Mouse (Mus musculus) embryonic facial prominence, embryonic 14.5 days (tissue): ENCODE data around the gene Dsel. TPM values are rescaled to one million over a fixed set of nuclear protein-coding genes. Genes with fewer than 3 reads are reported as not detected.

ENCODE experiments used
- ATAC-seq: fragments of 200-750 bp; cut with Nextera tagmentation; 2 replicates; pipeline ENCODE4 v1.8.0; 2017; ENCODE audit warnings: low read depth, moderate number of reproducible peaks, moderate TSS enrichment
- DNase-seq: peaks from one replicate; pipeline ENCODE4 v3.0.0-alpha.2; 2015; ENCODE audit warnings: low spot score
- H3K27ac ChIP-seq: fragments of 300-500 bp; sonication (generic); replicated peaks from 2 replicates; pipeline ENCODE4 v1.5.1; 2014; ENCODE audit warnings: low read depth, mild to moderate bottlenecking, low read length, moderate library complexity
- H3K27me3 ChIP-seq: fragments of 300-500 bp; sonication (generic); replicated peaks from 2 replicates; pipeline ENCODE4 v1.6.1; 2014; ENCODE audit warnings: low read length; ENCODE audit not compliant: control insufficient read depth, insufficient read depth
- H3K36me3 ChIP-seq: fragments of 300-500 bp; sonication (generic); 2 replicates; pipeline ENCODE4 v1.6.1; 2014; ENCODE audit warnings: low read length, mixed read lengths; ENCODE audit not compliant: control insufficient read depth, insufficient read depth
- H3K4me1 ChIP-seq: fragments of 300-500 bp; sonication (generic); 2 replicates; pipeline ENCODE4 v1.6.1; 2014; ENCODE audit warnings: antibody characterized with exemption, low read length; ENCODE audit not compliant: control insufficient read depth, insufficient read depth
- H3K4me2 ChIP-seq: fragments of 300-500 bp; sonication (generic); 2 replicates; pipeline ENCODE4 v1.6.1; 2014; ENCODE audit warnings: low read depth, mild to moderate bottlenecking, low read length, moderate library complexity, mixed read lengths
- H3K4me3 ChIP-seq: fragments of 300-500 bp; sonication (generic); 2 replicates; pipeline ENCODE4 v1.5.1; 2014; ENCODE audit warnings: low read depth, mild to moderate bottlenecking, low read length
- H3K9ac ChIP-seq: fragments of 300-500 bp; sonication (generic); 2 replicates; pipeline ENCODE4 v1.6.1; 2014; ENCODE audit warnings: low read depth, mild to moderate bottlenecking, low read length, moderate library complexity, mixed read lengths
- H3K9me3 ChIP-seq: fragments of 300-500 bp; sonication (generic); 2 replicates; pipeline ENCODE4 v1.6.1; 2016; ENCODE audit warnings: low read length; ENCODE audit not compliant: control insufficient read depth
- WGBS: fragments of 180-500 bp; shearing (Covaris S2); extraction: QIAGEN DNeasy Blood & Tissue Kit; methylation state at CpG from one replicate; pipeline ENCODE4 v1.1.7; 2014; 5-methylcytosine and 5-hydroxymethylcytosine counted together
- polyA plus RNA-seq: library from polyadenylated mRNA; unstranded; fragments of >200 nt; fragmentation: Nextera tagmentation; extraction: Ambion mirVana; gene quantifications from 2 replicates; pipeline ENCODE4 v1.2.1, GENCODE M21; 2014

Gene Dsel
- polyA plus RNA-seq, 1 experiment from 2014 or later = 26.4 TPM

DNA sequence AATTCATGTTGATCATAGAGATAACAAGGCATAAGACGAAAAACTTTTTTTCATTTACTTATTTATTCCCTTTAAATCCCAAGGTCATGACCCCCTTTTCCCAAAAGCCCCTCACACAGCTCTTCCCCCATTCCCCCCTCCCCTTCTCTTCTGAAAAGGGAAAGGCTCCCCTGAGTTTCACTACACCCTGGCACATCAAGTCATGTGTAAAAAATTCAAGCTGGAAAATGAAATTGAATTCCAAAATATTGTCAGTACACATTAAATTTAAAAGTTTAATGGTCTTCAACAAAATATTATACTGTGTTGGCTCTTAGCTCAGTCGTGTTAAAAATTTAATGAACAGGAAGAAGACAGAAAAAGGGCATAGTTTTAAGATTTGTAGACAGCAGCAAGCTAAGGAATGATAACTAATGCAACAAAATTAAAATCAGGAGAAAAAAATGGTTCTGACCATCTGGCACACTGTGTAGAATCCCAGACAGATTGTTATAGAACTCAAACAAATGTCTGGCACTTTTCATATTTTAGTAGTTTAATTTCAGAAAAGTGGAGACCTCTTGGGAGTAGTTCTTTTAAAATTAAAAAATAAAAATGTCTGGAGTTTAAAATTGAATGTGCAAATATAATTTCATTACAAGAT is 31.0 kb downstream of the Dsel start:
- 61% methylated on average over 2 of the region's 2 CpGs for WGBS
- H3K4me3 ChIP-seq = no peak overlapping the region

More for the DNA sequence above, 31.0 kb downstream of the Dsel start:
- Histone ChIP-seq H3K9me3 (no peaks in the 10 kb centered on the region), H3K27ac (no peak overlapping the region), H3K27me3 (no peaks in the 10 kb centered on the region), H3K36me3 (no peaks in the 10 kb centered on the region), H3K4me1 (no peaks in the 10 kb centered on the region), H3K4me2 (no peak overlapping the region), H3K9ac (no peak overlapping the region)
- no peak for ATAC-seq
- DNase-seq = no peak
